Mouse (Mus musculus) monocyte, adult 5-6 weeks (primary cell): ENCODE measurements around the gene Alkbh6. TPM values are rescaled to one million over a fixed set of nuclear protein-coding genes. Genes with fewer than 3 reads are reported as not detected.

Experiments
- ATAC-seq: fragments of 153-309, 156-312 bp; replicated peaks from 2 replicates; pipeline ENCODE4 v1.8.0; 2017; ENCODE audit warnings: mild to moderate bottlenecking; ENCODE audit not compliant: low TSS enrichment, insufficient number of reproducible peaks, severe bottlenecking, poor library complexity, low FRiP score
- total RNA-seq: library from RNA; stranded (forward); fragments of 200-1000, 200-491, 200-594 nt; gene quantifications from 3 replicates; pipeline ENCODE4 v1.2.3, GENCODE M21; 2017

The Alkbh6 gene
- total RNA-seq = 27.8 to 47.4 TPM (median 35.8 TPM) in 3 replicates

DNA sequence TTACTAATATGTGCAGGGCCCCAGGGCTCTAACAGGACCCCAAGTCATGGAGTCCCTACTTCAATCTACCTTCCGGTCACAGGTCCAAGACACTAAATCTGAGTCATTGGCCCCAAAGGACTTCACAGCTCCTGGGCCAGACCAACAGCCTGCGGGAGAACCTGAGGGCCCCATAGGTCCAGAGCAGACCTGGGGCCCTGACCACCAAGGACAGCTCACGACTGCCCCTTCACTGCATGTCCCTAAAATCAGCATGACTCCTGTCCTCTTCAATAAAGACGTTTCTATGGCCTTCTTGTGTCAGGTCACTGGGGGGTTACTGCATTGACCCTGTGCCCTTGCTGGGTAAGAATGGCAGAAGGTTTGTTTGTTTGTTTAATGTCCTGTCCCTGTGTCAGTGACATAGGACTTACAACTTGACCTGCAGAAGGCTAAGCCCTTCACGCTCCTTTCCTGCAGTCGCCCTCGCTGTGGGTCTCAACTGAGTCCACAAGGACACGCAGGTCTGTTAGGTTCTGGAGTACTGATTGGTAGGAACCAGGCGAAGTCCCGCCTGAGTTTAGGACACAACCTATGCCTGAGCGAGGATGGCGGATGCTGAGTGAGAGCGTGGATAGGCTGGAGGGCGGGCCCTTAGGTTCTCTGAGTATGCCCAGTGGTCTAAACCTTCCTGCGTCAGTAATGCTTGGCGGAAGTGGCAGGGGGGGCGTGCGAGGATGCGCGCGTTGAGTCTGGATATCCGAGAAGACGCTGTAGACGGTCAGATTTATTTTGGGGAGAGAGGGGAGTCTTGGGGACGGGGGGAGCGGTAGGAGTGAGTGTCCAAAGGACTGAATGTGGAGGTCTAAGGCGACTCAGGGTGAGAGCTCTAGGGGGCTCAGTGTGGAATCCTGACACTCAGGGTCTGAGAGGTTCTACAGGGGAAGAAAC, at the start of gene Alkbh6:
Gene Alkbh6, plus strand, starts transcription at position 642 of the 930 bp plus-strand sequence.
- peak; percentile 99 for ATAC-seq

DNA sequence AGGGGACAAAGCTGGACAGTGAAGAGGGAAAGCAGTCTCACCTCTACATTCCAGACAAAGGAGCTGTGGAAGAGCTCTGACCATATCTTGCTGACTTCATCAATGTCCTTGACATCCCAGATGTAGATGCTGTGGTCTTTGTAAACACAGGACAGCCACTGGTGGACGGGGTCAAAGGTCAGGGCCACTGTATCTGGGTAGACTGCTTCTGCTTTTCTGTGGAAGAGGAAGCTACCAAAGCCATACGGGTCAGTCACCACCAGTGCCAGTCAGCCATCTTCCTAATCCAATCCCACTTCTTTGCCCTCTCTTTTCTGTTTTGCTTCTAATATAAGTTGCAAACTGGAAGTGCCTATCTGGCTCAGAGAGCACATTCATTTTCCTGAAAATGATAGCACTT, 43.5 kb upstream of the Alkbh6 start:
- peak; percentile 71 for ATAC-seq

DNA sequence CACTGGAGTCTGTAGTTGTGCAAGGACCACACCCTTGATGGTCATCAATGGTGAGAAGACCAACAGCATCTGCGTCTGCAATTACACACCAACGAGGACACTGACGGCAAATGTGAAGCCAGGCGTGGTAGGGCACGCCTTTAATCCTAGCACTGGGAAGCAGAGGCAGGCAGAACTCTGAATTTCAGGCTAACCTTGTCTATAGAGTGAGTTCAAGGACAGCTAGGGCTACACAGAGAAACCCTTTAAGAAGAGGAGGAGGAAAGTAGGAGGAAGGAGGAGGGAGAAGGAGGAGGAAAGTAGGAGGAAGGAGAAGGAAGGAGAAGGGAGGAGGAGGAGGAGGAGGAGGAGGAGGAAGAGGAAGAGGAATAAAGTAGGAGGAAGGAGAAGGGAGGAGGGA, 43.0 kb upstream of the Alkbh6 start:
- ATAC-seq = 0 out of 2 replicates have a peak, but pooled peaks have one; percentile 42

DNA sequence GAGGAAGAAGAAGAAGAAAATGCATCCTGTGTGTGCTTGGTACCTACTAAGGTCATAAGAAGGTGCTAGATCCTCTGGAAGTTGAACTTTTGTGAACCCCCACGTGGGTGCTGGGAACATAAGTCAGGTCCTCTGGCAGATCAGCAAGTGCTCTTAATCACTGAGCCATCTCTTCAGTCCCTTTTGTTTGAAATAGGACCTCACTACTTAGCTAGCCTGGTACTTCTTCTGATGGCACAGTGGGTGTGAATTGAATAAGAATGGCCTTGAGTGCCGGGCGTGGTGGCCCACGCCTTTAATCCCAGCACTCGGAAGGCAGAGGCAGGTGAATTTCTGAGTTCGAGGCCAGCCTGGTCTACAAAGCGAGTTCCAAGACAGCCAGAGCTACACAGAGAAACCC, 42.6 kb upstream of the Alkbh6 start:
- ATAC-seq = no peak

DNA sequence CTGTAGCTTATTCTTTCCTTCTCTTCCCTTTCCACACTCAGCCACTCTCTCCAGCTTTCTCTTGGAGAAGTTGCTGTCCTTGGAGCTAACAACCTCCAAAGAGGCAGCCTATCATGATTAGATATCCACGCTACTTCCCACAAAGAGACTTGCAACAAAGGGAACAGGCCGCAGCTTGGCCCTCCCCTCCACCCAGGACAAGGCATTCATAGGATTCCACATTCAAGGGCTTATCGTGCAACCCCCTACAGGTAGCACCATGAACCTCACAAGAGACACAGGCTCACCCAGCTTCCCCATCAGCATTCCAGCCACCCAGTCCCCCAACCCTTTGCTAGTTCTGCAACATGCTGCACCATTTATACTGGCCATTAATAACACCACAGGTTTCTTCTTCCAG, 41.7 kb upstream of the Alkbh6 start:
- no peak for ATAC-seq

DNA sequence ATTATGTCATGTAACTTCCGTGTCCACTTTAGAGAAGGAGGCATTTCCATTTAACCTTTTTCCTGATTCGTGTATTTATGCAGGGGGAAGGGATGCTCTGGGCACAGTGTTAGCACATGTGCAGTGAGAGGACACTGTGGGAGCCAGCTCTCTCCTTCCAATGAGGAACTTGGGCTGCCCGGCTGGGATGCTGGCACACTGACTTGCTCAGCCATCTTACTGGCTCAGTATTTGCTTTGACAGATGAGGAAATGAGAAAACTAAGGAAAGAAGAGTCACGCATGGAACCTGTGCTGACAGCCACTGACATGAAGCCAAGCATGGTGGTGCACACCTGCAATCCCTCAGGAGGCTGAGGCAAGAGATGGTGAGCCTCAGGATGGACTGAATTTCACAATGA, 38.9 kb upstream of the Alkbh6 start:
- no peak for ATAC-seq

DNA sequence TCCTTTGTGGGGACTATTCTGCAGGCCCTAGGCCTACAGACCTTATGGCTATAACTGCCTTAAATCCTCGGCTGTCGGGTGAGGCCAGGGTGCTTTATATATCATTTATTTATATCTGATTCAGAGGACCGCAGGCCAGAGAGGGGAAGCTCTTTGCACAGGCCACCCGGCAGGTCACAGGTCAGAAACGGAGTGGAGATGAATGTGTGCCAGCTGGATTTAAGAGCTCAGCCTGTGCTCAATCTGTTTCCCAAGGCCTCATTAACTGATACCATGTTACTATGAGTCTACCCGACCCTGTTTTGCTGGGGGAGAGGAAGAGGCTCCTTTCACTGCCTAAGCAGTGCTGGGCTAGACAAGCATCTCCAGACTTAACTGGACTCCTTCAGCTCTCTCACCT, 34.1 kb upstream of the Alkbh6 start:
- ATAC-seq = no peak

DNA sequence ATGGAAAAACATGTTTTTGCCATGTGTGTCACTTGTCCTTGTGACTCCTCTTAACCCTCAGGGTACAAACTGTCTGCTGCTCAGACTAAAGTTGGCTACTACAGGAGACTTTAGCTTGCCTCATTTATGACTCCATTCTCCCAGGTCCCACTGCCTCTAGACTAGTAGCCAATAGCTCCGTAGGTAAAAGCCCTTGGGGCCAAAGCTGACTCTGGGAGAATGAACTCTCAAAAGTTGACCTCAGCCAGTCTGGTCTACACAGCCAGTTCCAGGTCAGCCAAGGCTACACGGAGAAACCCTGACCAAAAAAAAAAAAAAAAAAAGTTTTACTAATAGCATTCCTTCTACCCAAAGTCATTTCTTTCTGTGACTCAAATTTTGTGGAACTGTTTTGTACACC, 29.6 kb upstream of the Alkbh6 start:
- no peak for ATAC-seq

DNA sequence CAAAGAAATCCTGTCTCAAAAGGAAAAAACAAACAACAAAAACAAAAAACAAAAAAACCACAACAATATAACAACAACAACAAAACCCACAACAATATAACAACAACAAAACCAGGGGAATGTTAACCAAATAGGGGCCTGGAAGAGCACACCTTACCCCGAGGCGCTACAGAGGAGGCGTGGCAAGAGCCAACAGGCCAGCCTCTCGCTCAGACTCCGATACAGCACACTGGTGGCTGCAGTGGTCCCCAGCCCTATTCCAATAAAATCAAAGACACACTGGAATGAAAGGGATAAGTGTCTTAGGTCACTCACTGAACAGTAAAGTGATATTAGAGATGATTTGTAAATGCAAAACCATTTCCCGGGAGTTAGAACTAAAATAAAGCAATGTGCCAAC, 29.0 kb upstream of the Alkbh6 start:
- no peak for ATAC-seq

DNA sequence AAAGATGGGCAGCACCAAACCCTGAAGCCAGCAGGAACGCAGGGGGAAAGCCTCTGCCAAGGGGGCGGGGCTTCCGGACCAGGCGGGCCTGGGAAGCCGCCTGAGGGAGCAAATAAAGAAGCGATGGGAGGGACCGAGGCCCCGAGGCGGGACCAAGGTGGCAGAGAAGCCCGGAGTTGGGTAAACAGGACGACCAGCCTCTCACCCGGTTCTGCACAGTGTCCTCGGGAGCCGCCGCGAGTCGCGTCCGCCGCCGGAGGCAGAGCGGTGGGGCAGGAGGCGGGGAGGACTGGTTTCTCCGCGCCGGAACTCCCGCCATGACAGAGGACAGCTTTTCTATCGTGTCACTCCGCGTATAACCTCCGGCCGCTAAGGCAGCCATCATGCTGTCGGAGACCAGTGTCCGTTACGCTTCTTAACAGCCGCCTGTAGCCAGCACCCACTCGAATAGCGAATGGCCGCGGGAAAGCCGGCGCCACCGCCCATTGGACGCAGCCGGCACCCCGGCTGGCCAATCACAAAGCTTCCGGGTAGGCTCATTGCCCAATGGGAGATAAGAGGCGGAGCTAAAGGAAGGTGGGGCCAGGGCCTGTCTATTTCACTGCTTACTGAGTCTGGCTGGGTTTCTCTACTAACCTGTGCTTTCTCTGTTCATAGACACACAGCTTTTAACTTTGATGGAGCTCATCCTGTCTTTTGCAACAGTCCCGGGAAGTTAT, 28.4 kb upstream of the Alkbh6 start, which contains the start of the genes Thap8 and Wdr62:
Gene Thap8, plus strand, starts transcription at position 144 of the 719 bp plus-strand sequence.
Gene Wdr62, minus strand, starts transcription at position 469 of the 719 bp plus-strand sequence.
- ATAC-seq = peak; percentile 95

DNA sequence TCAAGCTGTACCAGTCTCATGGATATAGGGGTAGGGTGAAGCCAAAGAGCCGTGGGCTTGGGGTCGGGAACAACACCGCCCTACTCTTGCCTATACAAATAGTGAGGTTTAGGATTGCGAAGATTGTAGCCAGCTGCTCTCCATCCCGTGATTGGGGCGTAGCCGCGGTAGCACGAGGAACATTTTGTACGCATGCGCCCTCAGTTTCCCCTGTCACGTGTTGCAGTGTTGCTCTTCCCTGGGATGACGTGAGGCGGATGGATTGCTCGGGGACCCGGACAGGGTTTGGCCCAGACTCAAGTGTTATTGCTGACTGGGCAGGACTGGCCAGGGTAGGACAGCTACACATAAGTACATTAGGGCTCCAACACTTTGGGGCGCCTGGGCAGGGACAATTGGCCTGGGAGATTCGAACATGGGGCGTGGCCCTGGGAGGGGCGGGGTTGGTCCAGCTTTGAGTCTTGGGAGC, 27.8 kb upstream of the Alkbh6 start:
- ATAC-seq = peak; percentile 80

DNA sequence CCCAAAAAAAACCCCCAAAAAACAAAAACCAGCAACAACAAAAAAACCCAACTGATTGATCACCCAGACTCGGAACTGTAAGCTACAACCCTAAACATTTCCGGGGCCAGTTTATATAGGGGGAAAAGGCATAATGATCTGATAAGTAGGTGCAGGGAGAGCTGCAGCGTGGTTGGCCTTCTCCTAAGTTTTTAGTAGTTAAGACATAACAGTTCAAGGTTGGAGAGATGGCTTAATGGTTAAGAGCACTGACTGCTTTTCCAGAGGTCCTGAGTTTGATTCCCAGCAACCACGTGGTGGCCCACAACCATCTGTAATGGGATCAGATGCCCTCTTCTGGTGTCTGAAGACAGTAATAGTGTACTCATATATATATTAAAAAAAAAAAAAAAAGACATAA, 27.0 kb upstream of the Alkbh6 start:
- ATAC-seq = no peak

DNA sequence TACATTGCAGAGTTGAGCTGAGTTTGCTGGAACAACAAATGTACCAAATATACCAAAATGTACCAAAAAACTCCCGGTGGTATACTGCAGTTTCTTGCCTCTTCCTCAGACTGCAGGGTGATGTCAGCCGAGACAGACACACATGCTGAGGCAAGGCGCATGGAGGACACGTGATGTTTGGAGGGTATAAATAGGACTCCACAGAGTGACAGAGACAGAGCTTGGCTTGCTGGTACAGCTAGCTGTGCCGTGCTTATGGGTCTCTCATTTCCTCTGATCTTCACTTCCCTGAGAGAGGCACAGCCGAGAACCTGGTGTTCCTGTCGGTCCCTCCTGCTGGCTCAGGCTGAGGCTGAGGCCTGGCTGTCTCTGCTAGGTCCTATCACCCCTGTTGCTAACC, 25.8 kb upstream of the Alkbh6 start:
- no peak for ATAC-seq

DNA sequence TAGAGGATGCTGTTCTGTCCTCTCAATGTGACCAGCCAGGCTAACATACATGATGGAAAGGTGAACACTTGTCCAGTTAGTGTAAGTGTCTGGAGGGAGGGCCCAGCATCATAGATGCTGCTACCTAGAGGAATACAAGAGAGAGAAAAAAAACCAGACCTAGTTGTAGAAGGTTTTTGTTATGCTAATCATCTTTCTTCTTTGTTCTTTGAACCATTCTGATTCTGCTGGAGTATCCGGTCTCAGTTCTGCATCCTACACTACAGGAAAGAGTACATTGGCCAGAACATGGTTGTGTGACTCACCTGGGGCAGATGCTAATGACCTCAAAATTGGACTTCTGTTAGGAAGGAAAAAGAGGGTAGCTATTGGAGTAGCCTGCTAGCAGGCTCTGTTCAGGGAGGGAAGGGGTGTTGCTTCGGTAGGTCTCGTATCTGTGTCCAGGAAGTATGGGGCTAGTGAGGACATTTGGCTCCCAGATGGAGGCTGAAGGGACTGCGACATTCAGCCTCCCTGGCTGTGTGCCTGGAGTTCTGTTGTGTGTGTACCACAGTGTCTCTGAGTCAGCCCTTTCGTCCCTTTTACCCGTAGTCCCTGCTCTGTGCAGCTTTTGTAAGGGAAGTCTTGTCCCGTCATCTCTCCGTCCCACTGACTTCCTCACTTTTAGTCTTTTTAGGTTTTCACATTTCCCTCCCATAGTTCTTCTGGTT, 21.7 kb upstream of the Alkbh6 start:
- no peak for ATAC-seq

DNA sequence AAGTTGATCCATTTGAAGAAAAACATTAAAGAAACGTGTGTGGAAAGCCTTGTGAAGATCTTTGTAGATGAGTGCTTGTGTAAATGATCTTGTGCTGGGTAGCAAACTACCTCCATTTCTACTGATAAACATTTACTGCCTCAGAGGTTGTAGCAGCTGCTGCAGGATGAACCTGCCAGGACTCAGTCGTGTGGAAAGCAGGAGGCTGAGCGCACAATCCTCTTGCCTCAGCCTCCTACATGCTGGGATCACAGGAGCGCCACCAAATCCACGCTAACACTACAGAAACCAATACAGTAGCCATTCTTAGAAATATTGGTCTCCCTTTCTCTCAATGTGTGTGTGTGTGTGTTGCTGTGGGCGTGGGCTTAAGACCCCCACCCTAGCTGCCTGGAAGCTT, 20.5 kb upstream of the Alkbh6 start:
- no peak for ATAC-seq

DNA sequence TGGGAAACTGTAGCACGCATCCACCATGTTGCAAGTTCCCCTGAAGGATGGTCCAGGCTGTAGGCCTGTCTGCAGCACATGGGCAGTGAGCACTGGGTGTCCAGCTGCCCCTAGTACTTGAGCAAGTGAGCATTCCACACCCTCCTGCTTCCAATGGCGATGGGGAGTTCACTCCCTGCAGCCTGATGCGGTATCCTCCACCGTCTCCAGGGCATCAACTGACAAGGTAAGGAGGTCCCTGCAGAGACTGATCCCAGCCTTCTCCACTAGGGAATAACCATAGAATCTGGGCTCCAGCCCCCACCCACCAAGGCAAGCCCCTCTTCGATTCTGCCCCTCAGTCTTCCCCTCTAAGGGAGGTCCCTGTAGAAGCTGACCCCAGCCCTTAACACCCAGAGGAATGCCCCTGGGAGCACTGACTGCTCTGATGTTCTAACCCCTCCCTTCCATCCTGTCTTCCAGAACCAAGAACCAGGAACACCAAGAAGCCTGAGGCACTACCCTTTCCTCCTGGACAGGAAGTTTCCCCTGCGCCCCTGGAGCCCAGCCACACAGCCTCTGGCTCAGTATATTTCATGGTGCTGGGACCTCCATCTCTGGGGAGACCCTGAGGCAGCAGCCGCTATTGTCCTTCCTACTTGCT, 19.3 kb upstream of the Alkbh6 start:
- no peak for ATAC-seq

DNA sequence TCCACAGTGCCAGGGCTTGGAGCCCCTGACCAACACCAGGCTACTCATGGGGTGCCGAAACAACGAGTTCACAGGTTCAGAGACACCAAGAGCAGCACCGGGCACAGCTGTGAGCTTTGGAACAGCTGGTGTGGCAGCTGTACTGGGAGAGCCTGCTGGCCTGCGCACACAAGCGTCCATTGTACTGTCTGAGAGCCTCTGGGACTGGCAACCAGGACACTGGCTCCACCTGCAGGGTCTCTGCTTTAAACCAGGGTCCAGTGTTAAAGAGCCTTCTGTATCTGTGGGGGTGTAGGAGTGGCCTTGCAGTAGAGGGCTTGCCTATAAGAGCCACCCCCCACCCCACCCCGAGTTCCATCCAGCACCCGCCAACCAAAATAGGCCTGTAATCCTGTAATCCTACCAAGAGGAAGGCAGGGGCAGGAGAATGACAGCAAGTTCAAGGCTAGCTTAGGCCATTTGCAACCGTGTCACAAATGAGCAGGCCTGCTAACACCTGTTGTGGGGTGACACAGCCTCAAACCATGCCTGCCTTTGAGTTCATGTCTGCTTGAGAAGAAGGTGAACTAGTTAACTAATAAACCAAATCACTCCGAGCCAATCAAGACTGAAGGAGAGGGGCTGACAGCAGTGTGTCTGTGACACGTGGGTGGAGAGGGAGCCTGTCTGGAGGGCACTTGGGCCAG, 18.7 kb upstream of the Alkbh6 start:
- no peak for ATAC-seq
